Mouse (Mus musculus): ENCODE measurements at regions not wholly inside any gene's neighbourhood (a gene's known extent, or its start where the extent isn't known, plus 50 kb on each side); places are given as distances from the start of the nearest gene placed in this dataset.

DNA sequence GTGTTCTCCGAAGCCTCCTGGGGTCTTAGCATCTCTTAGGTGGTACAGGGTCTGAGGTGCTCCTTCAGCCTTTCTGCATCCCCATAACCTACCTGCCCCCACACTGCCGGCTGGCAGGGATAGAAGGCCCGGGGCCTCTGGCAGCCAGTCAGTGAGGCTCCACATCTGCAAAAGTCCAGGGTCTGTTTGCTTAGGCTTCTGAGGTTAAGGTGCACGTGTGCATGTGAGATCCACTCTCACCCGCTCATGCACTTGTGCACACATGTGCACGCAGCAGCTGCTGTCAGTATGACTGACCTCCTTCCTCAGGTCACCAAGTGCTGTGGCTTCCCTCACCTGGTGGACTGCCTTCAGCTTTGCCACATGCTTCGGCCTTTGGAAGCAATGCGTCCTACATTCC, 75.3 kb upstream of the Bod1 start:
- TF ChIP-seq CTCF (IDR thresholded peaks at IDR 0.05; ENCODE audit: insufficient read depth, low read length) (no peak), POLR2A (IDR thresholded peaks at IDR 0.05; ENCODE audit: borderline replicate concordance, extremely low read depth, low read depth, low read length) (no peak)
